Mouse (Mus musculus) liver, adult 2 months (tissue): ENCODE results near the gene Ccdc34. TPM values are rescaled to one million over a fixed set of nuclear protein-coding genes. Genes with fewer than 3 reads are reported as not detected.

Source experiments
- DNase-seq: peaks from one replicate; pipeline ENCODE4 v3.0.0-alpha.2; 2011; ENCODE audit warnings: low read depth, low spot score; ENCODE audit errors: extremely low read depth
- H3K27ac ChIP-seq: fragments of 200-500 bp; replicated peaks from 2 replicates; pipeline ENCODE4 v1.5.1; 2012; ENCODE audit warnings: low read depth, mild to moderate bottlenecking, control low read depth, inconsistent platforms, low read length; ENCODE audit not compliant: insufficient read depth
- H3K27me3 ChIP-seq: fragments of 200-500 bp; 2 replicates; pipeline ENCODE4 v1.6.1; 2012; ENCODE audit warnings: mild to moderate bottlenecking, moderate library complexity, low read length, inconsistent platforms; ENCODE audit not compliant: control insufficient read depth, insufficient read depth
- H3K36me3 ChIP-seq: fragments of 200-500 bp; 2 replicates; pipeline ENCODE4 v1.6.1; 2012; ENCODE audit warnings: low read length, inconsistent platforms; ENCODE audit not compliant: control insufficient read depth, insufficient read depth
- H3K4me1 ChIP-seq: fragments of 200-500 bp; 2 replicates; pipeline ENCODE4 v1.6.1; 2011; ENCODE audit warnings: low read length; ENCODE audit not compliant: control insufficient read depth, insufficient read depth
- H3K4me3 ChIP-seq: fragments of 200-500 bp; 2 replicates; pipeline ENCODE4 v1.5.1; 2011; ENCODE audit warnings: low read depth, mild to moderate bottlenecking, control low read depth, low read length, moderate library complexity; ENCODE audit not compliant: insufficient read depth
- H3K79me2 ChIP-seq: fragments of 200-500 bp; 2 replicates; pipeline ENCODE4 v1.6.1; 2012; ENCODE audit warnings: inconsistent platforms, mild to moderate bottlenecking, low read length, moderate library complexity; ENCODE audit not compliant: control insufficient read depth, insufficient read depth
- H3K9ac ChIP-seq: fragments of 200-500 bp; 2 replicates; pipeline ENCODE4 v1.6.1; 2012; ENCODE audit warnings: low read depth, mild to moderate bottlenecking, control low read depth, inconsistent platforms, low read length
- CTCF ChIP-seq: fragments of 200-500 bp; IDR thresholded peaks from 2 replicates; pipeline ENCODE4 v1.5.1; 2011; ENCODE audit warnings: low read depth, low read length, control low read depth
- POLR2A ChIP-seq: fragments of 200-500 bp; IDR thresholded peaks from 2 replicates; pipeline ENCODE4 v1.6.1; 2011; ENCODE audit warnings: low read length, control low read depth; ENCODE audit not compliant: insufficient read depth; ENCODE audit errors: extremely low read depth
- WGBS: fragments of 180-500 bp; shearing (Covaris S2); methylation state at CpG from one replicate; pipeline ENCODE4 v1.1.7; 2018; 5-methylcytosine and 5-hydroxymethylcytosine counted together
- polyA plus RNA-seq: library from polyadenylated mRNA; depleted of rRNA; stranded (reverse); fragments of >200 nt; gene quantifications from 2 replicates; pipeline ENCODE4 v1.2.3, GENCODE M21; 2012
- total RNA-seq: library from RNA; depleted of rRNA; stranded (reverse); fragments of >200 nt; gene quantifications from 2 replicates; pipeline ENCODE4 v1.2.3, GENCODE M21; 2014

Gene Ccdc34
- total and polyA plus RNA-seq, 2 experiments = 0.66 to 1.4 TPM

DNA sequence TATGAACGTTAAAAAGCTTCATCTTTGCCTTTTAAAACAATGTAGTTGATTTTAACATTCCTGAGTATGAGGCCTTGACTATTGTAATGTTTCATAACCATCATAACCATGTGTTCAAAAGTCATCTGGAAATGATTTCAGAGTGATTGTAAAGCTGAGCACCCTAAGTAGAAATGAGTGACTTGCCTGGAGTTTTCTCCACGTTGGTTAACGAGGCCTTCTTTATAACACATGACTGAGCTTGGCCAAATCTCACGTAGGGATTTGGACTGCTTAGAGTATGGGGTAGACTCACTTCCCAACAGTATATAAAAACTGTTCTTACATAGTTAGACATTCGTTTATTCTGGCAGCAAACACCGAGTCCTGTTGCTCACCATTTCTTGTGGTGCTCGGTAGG lies 44.7 kb upstream of the Ccdc34 start:
- peaks cover 21% of the 10 kb centered on the region; the same call in 1 of the 2 replicates for H3K79me2 ChIP-seq
- WGBS = 65% methylated on average over 7 of the region's 7 CpGs
- H3K27ac ChIP-seq = no peak overlapping the region
- peaks cover 4% of the 10 kb centered on the region; the same call in 1 of the 2 replicates for H3K36me3 ChIP-seq
- H3K9ac ChIP-seq = no peak overlapping the region
- TF ChIP-seq POLR2A (no peak), CTCF (no peak)
- no peak for DNase-seq
- H3K4me3 ChIP-seq = no peak overlapping the region
- H3K27me3 ChIP-seq = no peaks in the 10 kb centered on the region
- peaks cover 18% of the 10 kb centered on the region for H3K4me1 ChIP-seq

DNA sequence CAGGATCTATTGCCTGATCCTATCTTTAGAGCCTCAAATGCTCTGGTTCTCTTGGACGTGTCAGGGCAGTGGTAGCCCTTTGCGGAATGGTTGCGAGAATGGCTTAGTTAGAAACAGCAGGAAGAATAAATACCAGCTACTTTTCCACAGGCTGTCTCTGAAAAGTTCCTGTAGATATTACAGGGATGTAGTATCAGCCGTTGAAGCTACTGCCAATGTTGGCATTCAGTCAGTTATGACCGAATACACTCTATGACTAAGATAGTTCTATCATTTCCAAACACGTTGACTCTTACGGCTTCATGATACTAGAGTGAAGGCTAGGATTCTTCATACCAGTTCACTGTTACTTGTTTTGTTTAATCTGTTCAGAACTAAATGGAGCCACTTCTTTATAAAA lies 42.8 kb upstream of the Ccdc34 start:
- Histone ChIP-seq H3K4me3 (no peak overlapping the region), H3K27me3 (no peaks in the 10 kb centered on the region), H3K27ac (no peak overlapping the region), H3K79me2 (peaks cover 11% of the 10 kb centered on the region; the same call in 1 of the 2 replicates), H3K36me3 (peaks cover 4% of the 10 kb centered on the region; the same call in 1 of the 2 replicates), H3K4me1 (peaks cover 18% of the 10 kb centered on the region), H3K9ac (no peak overlapping the region)
- TF ChIP-seq CTCF (no peak), POLR2A (no peak)
- peak; percentile 50 for DNase-seq
- WGBS = 79% methylated on average over 7 of the region's 7 CpGs

DNA sequence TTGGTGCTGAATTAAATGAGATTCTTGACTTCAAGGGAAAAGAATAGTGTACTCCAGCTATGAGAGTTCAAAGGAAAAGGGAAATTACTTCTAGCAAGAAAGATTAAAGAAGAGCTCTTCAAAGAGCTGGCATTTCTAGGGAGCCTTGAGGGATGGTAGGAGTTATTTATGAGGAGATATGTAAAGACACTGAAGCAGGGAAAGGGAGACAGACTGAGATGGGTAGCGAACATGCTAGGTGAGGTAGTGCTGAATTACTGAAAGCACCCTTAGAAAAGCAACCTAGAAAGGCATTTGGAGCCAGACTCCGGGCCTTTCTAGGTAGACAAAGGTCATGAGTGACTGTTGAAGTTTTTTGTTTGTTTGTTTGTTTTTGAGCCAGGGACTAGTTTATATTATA lies 41.4 kb upstream of the Ccdc34 start:
- 59% methylated on average over 2 of the region's 2 CpGs for WGBS
- peaks cover 16% of the 10 kb centered on the region; the same call in 1 of the 2 replicates for H3K79me2 ChIP-seq
- H3K4me1 ChIP-seq = peaks cover 27% of the 10 kb centered on the region
- H3K9ac ChIP-seq = no peak overlapping the region
- DNase-seq = peak; percentile 50
- TF ChIP-seq CTCF = no peak
- TF ChIP-seq POLR2A = no peak
- H3K4me3 ChIP-seq = no peak overlapping the region
- H3K36me3 ChIP-seq = peaks cover 2% of the 10 kb centered on the region; the same call in 1 of the 2 replicates
- 0 out of 2 replicates have a peak overlapping the region, but pooled peaks have one; percentile 39 for H3K27ac ChIP-seq
- H3K27me3 ChIP-seq = no peaks in the 10 kb centered on the region

GRCm38 (mm10) chr2:109977322-109977721 lies 40.3 kb upstream of the Ccdc34 start:
- H3K27ac ChIP-seq = no peak overlapping the region
- H3K4me3 ChIP-seq = no peak overlapping the region
- H3K4me1 ChIP-seq = peaks cover 36% of the 10 kb centered on the region
- H3K36me3 ChIP-seq = peaks cover 2% of the 10 kb centered on the region; the same call in 1 of the 2 replicates
- DNase-seq = no peak
- TF ChIP-seq POLR2A (no peak), CTCF (no peak)
- 95% methylated on average over 6 of the region's 6 CpGs for WGBS
- H3K9ac ChIP-seq = no peak overlapping the region
- H3K79me2 ChIP-seq = peaks cover 20% of the 10 kb centered on the region
- H3K27me3 ChIP-seq = no peaks in the 10 kb centered on the region

DNA sequence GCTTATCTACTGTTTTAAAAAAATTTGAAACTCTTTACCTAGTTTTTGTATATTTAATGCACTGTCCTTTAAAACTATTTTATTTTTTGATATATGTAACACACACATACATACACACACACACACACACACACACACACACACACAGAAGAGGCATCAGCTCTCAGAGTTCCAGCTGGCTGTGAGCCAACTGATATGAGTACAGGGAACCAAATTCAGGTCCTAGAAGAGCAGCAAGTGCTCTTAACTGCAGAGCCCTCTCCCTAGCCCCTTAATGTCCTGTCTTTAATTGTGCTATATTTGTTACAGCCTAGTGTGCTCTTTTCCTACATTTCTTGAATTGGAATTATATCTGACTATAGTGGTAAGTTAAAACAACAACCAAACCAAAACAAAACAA lies 38.4 kb upstream of the Ccdc34 start:
- Histone ChIP-seq H3K4me3 (no peak overlapping the region), H3K27ac (no peak overlapping the region), H3K9ac (no peak overlapping the region), H3K36me3 (peaks cover 2% of the 10 kb centered on the region; the same call in 1 of the 2 replicates), H3K27me3 (no peaks in the 10 kb centered on the region), H3K4me1 (peaks cover 43% of the 10 kb centered on the region), H3K79me2 (peaks cover 18% of the 10 kb centered on the region)
- peak; percentile 76 for DNase-seq
- TF ChIP-seq POLR2A = no peak
- no peak for TF ChIP-seq CTCF

GRCm38 (mm10) chr2:109983435-109983834 lies 34.2 kb upstream of the Ccdc34 start:
- Histone ChIP-seq H3K27ac (peak overlapping the region; percentile 69), H3K79me2 (peaks cover 23% of the 10 kb centered on the region), H3K4me3 (no peak overlapping the region), H3K36me3 (no peaks in the 10 kb centered on the region), H3K4me1 (peaks cover 54% of the 10 kb centered on the region), H3K27me3 (no peaks in the 10 kb centered on the region), H3K9ac (0 out of 2 replicates have a peak overlapping the region, but pooled peaks have one; percentile 12)
- TF ChIP-seq CTCF (no peak), POLR2A (no peak)
- peak; percentile 99 for DNase-seq
- 26% methylated on average over 6 of the region's 6 CpGs for WGBS
